Mouse (Mus musculus): Measurements from ENCODE around the gene Rassf3. TPM values are rescaled to one million over a fixed set of nuclear protein-coding genes. Genes with fewer than 3 reads are reported as not detected.

The Rassf3 gene
- total and polyA plus RNA-seq, 3 experiments: 4.0 to 9.0 (median 7.3) TPM

DNA sequence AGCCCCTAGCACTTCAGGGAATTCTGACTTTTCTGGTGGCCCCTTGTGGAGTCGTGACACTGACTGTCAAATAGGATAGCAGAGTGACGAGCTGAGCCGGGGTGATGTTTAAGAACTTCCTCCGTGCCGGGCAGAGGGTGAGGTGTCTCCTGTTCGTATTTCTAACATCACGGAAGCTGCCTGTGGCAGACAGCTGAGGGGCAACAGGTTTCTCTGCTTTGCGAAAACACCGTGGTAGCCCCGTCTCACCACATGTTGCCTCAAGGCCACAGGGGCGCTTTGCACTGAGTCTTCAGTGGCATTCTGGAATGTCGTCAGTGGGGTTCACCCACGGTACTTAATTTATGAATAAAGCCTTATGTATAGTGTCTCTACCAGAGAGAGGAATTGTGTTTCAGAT, 108.9 kb downstream of the Rassf3 start:
- Histone ChIP-seq H3K9ac (ENCODE audit: insufficient read depth, low read depth) (no peak overlapping the region), H3K27me3 (replicated peaks) (no peaks in the 10 kb centered on the region), H3K4me2 (ENCODE audit: insufficient read depth, low read depth, poor library complexity, severe bottlenecking) (no peak overlapping the region), H3K36me3 (replicated peaks in 1 of 2; ENCODE audit: control insufficient read depth in 1 of 2, insufficient read depth in 1 of 2, low read length in 1 of 2) (peaks cover 25 to 51% of the 10 kb centered on the region in 2 experiments), H3K27ac (ENCODE audit: insufficient read depth, low read depth) (no peak overlapping the region), H3K79me2 (replicated peaks; ENCODE audit: control insufficient read depth, extremely low read depth, insufficient read depth, poor library complexity, severe bottlenecking) (peaks cover 23% of the 10 kb centered on the region), H3K4me1 (ENCODE audit: control insufficient read depth in 1 of 2, insufficient read depth in 2 of 2) (peaks cover 0 to 37% of the 10 kb centered on the region in 2 experiments; a peak in 2 of 4 replicates), H3K4me3 (replicated peaks in 1 of 3; ENCODE audit: low read depth in 2 of 3, low read length in 2 of 3, poor library complexity in 1 of 3) (no peak overlapping the region), H3K9me3 (replicated peaks; ENCODE audit: low read length) (peaks cover 6% of the 10 kb centered on the region)
- no peak for DNase-seq (ENCODE audit: extremely low read depth)
- in situ Hi-C loops (cut with MboI; ENCODE audit: low pct_ligation_motif_present, low pct_unique_long_range_greater_than_20kb, low sequenced_read_pairs) (no loop called here), dilution Hi-C loops (cut with MboI; ENCODE audit: extremely low pct_ligation_motif_present, extremely low pct_unique_long_range_greater_than_20kb, low sequenced_read_pairs) (no loop called here)
- no peak for TF ChIP-seq PAX5 (IDR thresholded peaks at IDR 0.05; ENCODE audit: low read length)
- TF ChIP-seq MYC (IDR thresholded peaks at IDR 0.05; ENCODE audit: low read depth, low read length): no peak

- H3K27ac ChIP-seq (ENCODE audit: insufficient read depth, low read depth): peak overlapping the region; percentile 63
- H3K9ac ChIP-seq (ENCODE audit: insufficient read depth, low read depth): peak overlapping the region; percentile 77
- dilution Hi-C loops (cut with MboI; ENCODE audit: extremely low pct_ligation_motif_present, extremely low pct_unique_long_range_greater_than_20kb, low sequenced_read_pairs): no loop called here
- in situ Hi-C loops (cut with MboI; ENCODE audit: low pct_ligation_motif_present, low pct_unique_long_range_greater_than_20kb, low sequenced_read_pairs): no loop called here
- peak; percentile 64 for DNase-seq (ENCODE audit: extremely low read depth)
- peaks cover 6% of the 10 kb centered on the region for H3K9me3 ChIP-seq (replicated peaks; ENCODE audit: low read length)
- TF ChIP-seq CTCF (conservative IDR thresholded peaks at IDR 0.05 in 1 of 2, IDR thresholded peaks at IDR 0.05 in 1 of 2; ENCODE audit: low read depth in 2 of 2, low read length in 2 of 2) (no peak), MEF2A (IDR thresholded peaks at IDR 0.05; ENCODE audit: borderline replicate concordance, low read depth, low read length) (peak; percentile 53; the same call in 1 of the 2 replicates), E2F4 (IDR thresholded peaks at IDR 0.05; ENCODE audit: insufficient replicate concordance, low read depth, low read length) (no peak), BHLHE40 (IDR thresholded peaks at IDR 0.05; ENCODE audit: low read depth, low read length) (peak; percentile 97), EP300 (IDR thresholded peaks at IDR 0.05; ENCODE audit: low read length) (peak; percentile 88), ETS1 (conservative IDR thresholded peaks at IDR 0.05; ENCODE audit: low read depth, low read length) (peak; percentile 99), MAFK (IDR thresholded peaks at IDR 0.05; ENCODE audit: insufficient replicate concordance, low read length) (no peak), MYC (IDR thresholded peaks at IDR 0.05; ENCODE audit: low read depth, low read length) (peak; percentile 82), SMC3 (IDR thresholded peaks at IDR 0.05; ENCODE audit: low read depth, low read length) (no peak), RCOR1 (conservative IDR thresholded peaks at IDR 0.05; ENCODE audit: low read depth, low read length) (no peak), CHD1 (IDR thresholded peaks at IDR 0.05; ENCODE audit: low read depth, low read length) (no peak), HCFC1 (IDR thresholded peaks at IDR 0.05; ENCODE audit: low read depth, low read length) (no peak), UBTF (IDR thresholded peaks at IDR 0.05; ENCODE audit: low read depth, low read length) (no peak), ZMIZ1 (IDR thresholded peaks at IDR 0.05; ENCODE audit: low read depth, low read length) (no peak), ZKSCAN1 (IDR thresholded peaks at IDR 0.05; ENCODE audit: borderline replicate concordance, low read depth, low read length) (no peak), MXI1 (IDR thresholded peaks at IDR 0.05; ENCODE audit: low read depth, low read length) (peak; percentile 92), SIN3A (IDR thresholded peaks at IDR 0.05; ENCODE audit: low read length) (peak; percentile 97; the same call in 1 of the 2 replicates), USF1 (IDR thresholded peaks at IDR 0.05; ENCODE audit: low read depth, low read length) (0 out of 2 replicates have a peak, but pooled peaks have one; percentile 1), JUND (conservative IDR thresholded peaks at IDR 0.05; ENCODE audit: low read depth, low read length) (peak; percentile 61), TCF12 (IDR thresholded peaks at IDR 0.05; ENCODE audit: low read depth, low read length) (peak; percentile 71), ZC3H11A (IDR thresholded peaks at IDR 0.05; ENCODE audit: low read depth, low read length) (no peak), RAD21 (IDR thresholded peaks at IDR 0.05; ENCODE audit: low read depth, low read length) (no peak), KAT2A (IDR thresholded peaks at IDR 0.05; ENCODE audit: insufficient replicate concordance, low read length) (no peak), NRF1 (IDR thresholded peaks at IDR 0.05; ENCODE audit: low read depth, low read length) (no peak), IRF4 (IDR thresholded peaks at IDR 0.05; ENCODE audit: low read depth, low read length) (peak; percentile 93), USF2 (conservative IDR thresholded peaks at IDR 0.05; ENCODE audit: low read depth, low read length) (no peak), MAX (IDR thresholded peaks at IDR 0.05; ENCODE audit: low read length) (peak; percentile 89), POLR2A (IDR thresholded peaks at IDR 0.05; ENCODE audit: low read depth, low read length) (no peak; the same call in 1 of the 2 replicates), JUN (IDR thresholded peaks at IDR 0.05; ENCODE audit: insufficient read depth, low read depth, low read length) (no peak), MAZ (IDR thresholded peaks at IDR 0.05; ENCODE audit: low read depth, low read length) (no peak), CHD2 (IDR thresholded peaks at IDR 0.05; ENCODE audit: low read length) (no peak), POLR2AphosphoS2 (IDR thresholded peaks at IDR 0.05; ENCODE audit: low read depth, low read length) (no peak)
- H3K4me2 ChIP-seq (ENCODE audit: insufficient read depth, low read depth, poor library complexity, severe bottlenecking): peak overlapping the region; percentile 94
- peaks cover 0 to 37% of the 10 kb centered on the region in 2 experiments; a peak in 2 of 4 replicates for H3K4me1 ChIP-seq (ENCODE audit: control insufficient read depth in 1 of 2, insufficient read depth in 2 of 2)
- H3K4me3 ChIP-seq (replicated peaks in 1 of 3; ENCODE audit: low read depth in 2 of 3, low read length in 2 of 3, poor library complexity in 1 of 3): peak overlapping the region; percentile 78 to 99 (median 88)
- H3K79me2 ChIP-seq (replicated peaks; ENCODE audit: control insufficient read depth, extremely low read depth, insufficient read depth, poor library complexity, severe bottlenecking): peaks cover 23% of the 10 kb centered on the region
- peaks cover 19 to 39% of the 10 kb centered on the region in 2 experiments for H3K36me3 ChIP-seq (replicated peaks in 1 of 2; ENCODE audit: control insufficient read depth in 1 of 2, insufficient read depth in 1 of 2, low read length in 1 of 2)
- no peaks in the 10 kb centered on the region for H3K27me3 ChIP-seq (replicated peaks)
Measured at GRCm38 (mm10) chr10:121365781-121366272, 110.3 kb downstream of the Rassf3 start.

Data from CH12.LX (cell line).